Mouse (Mus musculus) cerebellum, postnatal 36 days (tissue): Measurements from ENCODE around the gene Dcxr.
"Not testable (repeated sequence)": the region's sequence is repeated elsewhere in the genome, so short reads cannot be mapped to it uniquely, and the experiment has no call there.

Source experiments
- DNase-seq, 2 experiments: peaks; one replicate each; pipeline ENCODE4 v3.0.0; 2021 to 2022; ENCODE audit warnings: mixed read lengths in 2 of 2

Dcxr gene

DNA sequence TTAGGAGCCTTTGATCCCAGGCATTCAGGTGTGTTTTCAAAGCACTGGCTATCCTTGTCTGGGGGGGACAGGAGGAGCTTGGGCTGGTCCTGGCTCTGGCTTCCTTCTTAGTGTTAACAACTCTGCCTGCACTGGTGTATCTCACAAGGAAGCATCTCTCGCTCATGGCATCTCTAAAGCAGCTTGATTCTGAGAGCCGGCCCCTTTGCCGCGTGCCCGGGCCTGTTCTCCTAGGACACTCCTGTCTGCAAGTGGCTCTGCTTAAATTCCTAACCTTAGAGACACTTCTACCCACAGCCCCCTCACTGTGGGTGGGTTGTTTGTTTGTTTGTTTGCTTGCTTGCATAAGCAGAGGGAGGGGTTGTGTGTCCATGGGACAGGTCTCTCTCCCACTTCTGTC is 19.1 kb downstream of the Dcxr start:
- DNase-seq = no peak

DNA sequence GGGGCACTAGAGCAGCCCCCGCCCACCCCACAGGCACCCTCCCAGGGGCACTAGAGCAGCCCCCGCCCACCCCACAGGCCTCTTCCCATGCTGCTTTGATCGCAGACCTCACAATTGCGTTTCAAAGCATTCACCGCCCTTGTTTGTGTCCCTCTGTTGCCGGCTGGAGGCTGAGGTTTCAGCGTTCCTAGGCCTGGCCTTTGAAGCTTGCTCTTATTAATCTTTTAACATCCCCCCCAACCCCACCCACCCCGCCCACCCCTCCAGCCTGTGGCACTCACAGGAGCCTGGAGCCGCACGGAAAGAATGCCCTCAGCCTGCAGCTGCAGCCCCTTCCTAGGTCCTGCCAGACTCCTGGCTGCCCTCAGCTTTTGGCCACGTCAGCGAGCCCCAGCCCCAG is 19.9 kb downstream of the Dcxr start:
- DNase-seq = no peak

DNA sequence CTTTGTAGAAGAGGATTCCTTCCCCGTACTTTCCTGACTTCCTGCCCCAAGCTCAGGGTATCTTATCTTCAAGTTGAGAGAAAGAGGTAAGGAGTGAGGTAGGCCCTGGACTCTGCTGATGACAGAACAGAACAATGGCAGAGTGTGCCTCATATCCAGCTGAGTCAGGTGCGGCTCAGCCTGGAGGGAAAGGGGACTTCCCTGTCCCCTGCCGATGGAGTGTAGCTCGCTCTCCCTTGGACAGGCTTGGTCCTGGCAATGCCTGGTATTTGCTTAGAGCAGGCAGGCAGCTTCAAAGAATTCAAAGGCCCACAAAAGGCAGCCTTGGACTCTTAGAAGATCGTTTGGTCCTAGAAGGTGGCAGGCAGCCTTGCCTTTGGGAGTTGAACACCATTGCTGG is 21.0 kb downstream of the Dcxr start:
- DNase-seq = no peak

DNA sequence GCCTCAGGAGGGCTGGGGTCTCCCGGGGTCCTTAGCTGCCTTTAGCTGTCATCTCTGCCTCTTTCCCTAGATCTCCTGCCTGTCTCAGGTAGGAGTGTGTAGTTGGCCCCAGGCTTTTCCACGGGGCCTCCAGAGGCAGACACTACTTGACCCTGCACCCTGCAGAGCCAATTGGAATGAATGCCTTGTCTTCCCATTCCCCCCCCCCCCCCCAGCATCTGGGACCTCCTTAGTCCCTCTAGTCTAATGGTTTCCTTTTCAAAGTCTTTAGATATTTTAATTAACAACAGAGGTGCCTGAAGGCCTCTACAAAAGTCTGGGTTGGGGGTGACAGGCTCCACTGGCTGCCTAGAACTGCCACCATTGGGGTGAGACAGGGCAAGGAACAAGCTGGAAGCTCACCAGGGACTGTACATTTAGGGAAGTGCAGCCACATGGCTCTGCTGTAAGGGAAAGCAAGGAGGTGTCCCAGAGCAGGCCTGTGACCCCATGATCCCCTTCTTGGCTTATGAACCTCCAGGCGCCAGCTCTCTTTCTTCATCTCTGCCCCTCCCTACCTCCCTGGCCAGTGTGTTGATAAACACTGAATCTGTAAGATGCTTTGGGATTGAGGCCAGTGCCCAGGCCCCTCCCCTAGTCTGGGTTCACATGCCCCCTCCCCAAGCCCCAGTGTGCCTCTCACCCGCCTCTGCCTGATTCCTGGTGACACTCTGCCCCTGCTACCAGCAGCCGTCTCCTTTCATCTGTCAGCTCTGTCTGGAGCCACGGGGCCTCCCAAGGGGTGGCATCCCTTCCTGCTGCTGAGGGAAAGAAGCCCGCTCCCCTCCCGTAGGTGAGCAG is 22.4 kb downstream of the Dcxr start:
- no peak for DNase-seq

DNA sequence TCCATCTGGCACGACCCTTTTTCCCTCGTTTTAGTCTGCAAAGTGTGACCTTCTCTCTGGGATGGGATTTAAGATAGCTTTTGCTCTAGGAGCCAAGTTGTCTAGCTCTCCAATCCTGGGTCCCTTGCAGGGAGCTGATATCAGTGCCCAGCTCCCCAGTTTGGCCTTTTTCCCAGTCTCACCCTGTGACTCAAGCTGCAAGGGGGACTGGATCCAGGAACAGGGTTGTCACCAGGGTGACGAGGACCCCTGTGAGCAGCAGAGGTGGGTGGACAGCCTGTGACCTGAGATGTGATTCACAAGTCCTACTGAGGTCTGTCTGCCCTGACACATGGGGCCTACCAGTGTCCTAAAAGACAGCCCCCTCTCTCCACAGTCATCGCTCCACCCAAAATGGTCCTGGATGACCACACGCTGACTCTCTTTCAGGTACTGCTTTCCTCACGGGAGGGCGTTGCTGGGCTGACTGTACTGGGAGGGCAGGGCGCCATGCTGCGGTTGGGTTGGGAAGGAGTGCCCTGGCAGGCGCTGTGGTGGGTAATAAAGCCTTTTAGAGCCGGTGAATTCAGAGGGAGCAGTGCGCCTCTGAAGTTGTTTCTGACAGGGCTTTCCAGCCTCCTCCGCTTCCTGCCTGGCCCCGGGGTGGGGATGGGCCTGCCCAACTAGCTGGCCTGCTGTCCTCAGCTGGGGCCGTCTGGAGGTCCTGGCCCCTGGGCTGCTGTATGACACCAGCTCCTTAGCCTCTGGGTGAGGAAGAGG is 23.2 kb downstream of the Dcxr start:
- no peak for DNase-seq

DNA sequence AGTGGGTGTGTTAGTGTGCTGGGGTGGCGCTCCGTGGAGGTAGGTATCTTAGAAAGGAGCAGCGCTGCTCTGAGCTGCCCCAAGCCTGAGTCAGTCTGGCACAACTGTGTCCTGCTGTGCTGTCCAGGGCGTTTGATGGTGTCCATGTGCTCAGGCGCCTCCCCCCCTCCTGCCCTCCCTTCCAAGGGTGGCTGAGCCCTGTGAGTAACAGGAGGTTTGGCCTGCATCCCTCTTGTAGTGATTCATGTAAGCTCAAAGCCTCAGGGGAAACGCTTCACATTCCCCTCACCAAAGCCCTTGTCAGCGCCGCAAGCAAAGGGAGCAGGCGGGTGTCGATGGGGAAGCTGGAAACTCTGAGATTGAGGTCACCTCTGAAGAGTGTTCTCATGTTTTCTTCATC is 29.3 kb downstream of the Dcxr start:
- no peak for DNase-seq

DNA sequence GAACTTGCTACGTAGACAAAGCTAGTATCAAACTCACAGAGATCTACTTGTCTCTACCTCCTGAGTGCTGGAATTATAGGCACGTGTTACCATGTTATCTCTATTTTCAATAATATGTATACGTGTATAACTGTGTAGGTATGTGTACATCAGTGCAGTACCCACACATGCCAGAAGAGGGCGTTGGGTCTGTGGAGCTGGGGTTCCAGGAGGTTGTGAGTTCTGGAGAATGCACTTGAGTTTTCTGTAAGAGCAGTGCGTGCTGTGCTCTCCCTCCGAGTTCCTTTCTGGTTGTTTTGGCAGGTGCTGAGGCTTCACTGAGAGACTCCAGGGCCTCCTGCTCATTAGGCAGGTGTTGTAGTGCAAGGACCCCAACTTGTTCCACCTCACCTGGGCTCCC is 30.5 kb downstream of the Dcxr start:
- DNase-seq = no peak

DNA sequence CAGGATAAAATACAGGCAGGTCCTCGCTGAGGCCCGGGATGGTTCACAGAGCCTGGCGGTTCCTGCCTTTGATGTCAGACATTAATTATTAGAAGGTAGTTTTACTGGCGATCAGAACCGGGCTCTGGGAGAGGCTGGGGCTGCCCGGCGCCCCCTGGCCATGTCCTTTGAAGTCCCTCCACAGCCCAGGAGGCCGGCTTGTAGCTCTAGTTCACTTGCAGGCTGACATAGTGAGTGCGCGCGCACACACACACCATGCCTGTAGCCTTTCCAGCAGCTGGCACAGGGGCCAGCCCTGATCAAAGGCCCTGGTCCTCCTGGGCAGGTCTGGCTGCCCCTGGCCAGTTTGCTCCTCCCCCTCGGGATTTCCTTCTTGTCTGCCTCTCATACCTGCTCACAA is 31.4 kb downstream of the Dcxr start:
- DNase-seq = no peak

DNA sequence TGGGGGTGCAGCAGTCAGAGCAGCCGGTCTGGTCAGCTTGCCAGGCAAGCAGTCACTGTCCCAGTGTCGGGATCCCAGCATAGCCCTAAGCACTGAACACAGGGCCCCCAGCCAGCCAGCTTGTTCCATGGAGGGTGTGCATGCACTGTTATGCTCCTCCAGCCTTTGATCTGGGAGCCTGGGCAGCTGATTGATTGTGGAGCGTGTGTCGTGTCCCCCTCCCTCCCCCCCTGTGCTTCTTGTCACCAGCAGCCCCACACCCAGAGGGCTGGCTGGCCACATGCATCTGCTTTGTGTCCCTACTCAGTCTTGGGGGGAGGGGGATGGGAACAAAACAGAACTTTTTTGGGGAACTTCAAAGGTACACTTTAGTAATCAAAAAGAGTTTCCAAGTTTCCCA is 31.9 kb downstream of the Dcxr start:
- no peak for DNase-seq

DNA sequence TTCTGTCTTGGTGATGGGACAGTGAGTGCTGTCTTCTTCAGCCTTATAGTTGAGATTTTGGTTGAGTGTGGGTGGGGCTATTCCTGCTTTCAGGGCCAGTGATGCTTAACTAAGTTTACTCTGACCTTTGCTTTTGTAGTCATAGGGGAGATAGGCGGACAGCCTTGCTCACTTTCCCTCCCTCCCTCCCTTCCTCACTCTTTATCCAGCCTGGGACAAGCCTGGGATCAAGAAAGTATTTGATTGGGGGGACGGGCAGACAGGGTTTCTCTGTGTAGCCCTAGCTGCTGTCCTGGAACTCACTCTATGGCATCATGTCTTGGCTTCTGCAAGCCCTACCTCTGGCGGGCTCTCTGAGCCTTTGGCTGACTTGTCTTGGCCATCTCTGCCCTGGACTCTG is 33.6 kb downstream of the Dcxr start:
- no peak for DNase-seq

DNA sequence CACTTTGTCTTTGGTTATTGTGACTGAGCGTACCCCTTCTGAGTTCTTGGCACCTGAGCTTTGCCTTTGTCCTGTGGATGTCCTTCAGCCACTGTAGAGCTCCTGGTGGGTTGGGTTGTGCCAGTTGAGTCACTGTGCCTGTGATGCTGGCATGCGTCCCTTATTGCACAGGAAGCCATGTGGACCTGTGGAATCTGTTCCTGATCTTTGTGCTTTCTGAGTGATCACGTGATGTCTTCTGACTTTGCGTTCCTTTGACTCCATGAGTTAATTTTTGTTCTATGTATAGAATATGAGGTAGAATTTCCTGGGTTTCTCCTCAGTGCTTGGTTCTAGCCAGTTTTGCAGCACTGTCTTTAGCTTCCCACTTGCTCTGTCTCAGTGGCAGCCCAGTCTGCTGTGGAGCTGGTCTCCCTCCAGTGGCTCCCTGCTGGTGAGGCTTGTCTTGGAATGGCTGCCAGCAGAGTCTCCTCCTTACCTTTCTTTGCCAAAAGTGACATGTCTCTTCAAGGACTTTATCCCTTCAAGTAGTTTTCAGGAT is 34.5 kb downstream of the Dcxr start:
- no peak for DNase-seq

DNA sequence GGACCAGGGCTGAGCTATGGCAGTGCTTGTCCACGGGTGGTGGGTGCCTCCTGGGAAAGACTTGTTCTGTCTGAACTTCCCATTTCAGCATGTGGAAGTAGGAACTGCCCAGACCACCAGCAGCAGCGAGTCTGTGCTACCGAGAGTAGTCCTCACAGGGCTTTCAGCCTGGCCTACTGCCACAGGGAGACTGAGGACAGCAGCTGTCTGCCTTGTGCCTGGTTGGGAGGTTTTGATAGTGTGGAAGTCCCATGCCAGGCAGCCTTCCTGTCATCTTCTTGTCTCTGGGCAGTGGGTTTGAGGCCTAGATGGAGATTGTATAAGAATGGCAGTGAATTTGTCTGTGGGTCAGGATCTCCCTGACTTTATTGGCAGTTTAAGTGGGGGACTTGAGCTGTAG is 37.7 kb downstream of the Dcxr start:
- DNase-seq = no peak

DNA sequence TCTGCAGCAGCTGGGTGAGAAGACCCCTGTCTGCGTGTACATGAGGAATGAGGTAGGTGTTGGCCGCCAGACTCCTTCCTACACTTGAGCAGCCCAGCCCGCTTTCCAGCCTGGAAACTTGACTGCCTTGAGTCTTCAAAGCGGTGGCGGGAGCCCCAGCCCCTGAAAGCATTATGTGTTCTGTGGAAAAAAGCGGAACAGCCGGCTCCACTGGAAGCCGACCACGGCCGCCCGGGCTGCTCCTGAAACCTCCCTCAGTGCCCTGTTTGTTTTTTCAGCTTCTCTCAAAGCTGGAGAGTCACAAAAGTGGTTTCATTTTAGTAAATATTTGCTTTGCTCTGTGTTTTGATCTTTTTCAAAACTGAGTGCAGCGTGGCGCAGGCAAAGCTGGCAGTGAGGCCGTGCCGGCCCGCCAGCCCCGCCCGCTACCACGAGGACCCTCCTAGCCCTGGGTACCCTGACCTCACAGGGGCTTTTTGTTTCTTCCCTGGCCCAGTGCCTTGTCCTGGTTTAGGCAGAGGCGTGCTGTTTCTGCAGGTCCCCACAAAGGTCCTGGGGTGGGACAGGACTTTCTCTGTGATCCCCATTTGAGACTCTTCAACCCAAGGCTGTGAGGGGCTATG is 40.3 kb downstream of the Dcxr start:
- no peak for DNase-seq

DNA sequence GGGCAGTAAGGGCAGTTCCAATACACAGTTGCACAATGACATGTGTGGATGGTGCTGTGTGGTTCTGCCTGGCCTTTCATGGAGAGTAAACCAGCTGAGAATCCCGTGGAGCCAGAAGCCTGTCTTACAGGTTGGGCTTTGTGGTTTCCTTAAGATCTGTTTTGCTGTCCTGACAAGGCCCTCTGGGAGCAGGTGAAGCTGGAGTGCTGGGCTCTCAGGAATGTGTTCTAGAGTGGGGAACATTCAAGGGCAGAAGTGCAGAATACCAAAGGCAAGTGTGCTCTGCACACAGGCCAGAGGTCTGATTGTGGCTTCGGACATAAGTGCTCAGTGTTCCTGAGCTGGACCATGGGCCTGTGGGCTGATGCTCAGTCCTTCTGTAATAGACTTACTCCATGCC is 42.4 kb downstream of the Dcxr start:
- no peak for DNase-seq

DNA sequence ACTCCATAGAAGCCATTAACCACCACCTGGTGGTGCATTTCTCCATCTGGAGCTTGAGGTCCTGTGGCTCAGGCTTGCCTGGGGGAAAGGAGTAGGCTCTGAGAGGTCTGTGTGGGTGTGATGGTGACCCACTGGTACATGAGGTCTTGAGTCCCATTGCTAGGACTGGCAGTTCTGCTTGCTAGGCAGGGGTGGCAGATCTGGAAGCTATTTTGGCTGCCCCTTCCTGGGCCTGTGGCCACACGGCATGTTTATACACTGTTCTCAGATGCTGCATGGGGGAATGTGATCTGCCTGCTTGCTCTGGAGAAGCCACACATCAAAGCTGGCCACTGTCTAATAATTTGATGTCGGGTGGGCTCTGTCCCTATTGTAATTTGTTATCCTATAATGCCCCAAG is 43.0 kb downstream of the Dcxr start:
- DNase-seq = no peak

DNA sequence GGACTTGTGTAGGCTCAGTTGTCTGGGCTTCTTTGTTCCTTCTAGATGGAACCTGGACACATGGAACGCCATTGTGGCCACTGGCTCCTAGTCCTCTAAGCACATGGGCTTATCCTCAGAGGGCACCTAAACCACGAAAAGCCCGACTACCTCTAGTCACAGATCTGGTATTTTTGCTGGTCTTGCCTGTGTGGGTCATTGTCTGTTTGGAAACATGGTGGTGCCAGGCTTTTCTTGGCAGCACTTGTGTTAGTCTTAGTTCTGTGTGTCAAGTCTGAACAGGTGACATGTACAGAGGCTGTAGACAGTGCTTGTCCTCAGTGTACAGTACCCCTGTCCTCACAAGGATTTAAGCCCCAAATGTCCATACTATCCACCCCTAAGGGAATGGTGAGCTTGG is 43.5 kb downstream of the Dcxr start:
- no peak for DNase-seq

DNA sequence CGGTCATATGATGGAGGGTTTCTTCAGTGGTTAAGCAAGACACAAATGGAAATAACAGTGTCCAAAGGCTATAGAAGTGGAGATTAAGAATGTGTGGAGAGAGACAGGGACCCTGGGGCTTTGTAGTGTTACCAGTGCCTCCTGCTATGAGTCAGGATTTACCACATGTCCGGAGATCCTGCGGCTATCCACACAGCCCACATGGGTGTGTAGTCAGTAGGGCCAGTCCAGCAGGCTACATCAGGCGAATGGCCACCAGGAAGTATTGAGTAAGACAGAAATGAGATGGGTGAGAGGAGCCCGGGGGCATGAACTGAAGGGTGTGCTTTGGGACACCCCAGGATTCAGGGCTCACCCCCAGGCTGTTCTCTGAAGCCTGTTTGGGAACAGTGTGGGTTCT is 44.4 kb downstream of the Dcxr start:
- DNase-seq = no peak

DNA sequence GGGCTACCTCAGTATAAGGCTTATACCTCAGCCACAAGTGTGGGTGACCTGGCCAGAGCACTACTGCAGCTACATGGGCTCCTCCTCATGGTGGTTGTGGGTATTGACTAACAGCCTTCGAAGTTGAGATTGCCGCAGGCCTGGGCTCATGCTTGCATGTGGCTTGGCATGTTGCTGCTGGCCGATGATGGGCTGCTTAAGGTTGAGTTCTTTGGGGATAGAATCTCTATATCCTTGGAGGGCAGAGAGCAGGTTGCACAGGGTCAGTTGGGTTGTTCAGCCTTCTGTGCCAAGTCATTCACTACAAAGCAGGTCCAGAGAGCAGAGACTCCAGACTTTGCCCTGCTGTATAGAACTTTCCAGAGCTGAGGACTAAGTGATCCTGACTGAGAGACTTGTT is 47.2 kb downstream of the Dcxr start:
- DNase-seq = no peak

DNA sequence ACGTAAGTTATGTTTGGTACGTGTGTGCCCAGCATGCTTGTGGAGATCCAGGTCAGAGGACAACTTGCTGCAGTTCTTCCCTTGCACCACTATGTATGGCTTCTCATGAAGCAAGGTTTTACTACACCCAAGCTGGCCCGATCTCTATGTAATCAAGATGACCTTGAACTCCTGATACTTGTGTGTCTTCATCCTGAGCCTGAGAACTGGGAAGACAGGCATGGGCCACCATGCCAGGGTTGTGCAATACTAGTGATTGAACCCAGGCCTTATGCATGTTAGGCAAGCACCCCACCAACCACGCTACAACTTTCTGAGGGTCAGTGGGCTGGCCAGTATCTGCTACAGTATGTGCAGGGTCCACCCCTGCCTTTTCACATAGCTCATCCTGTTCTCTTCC is 50.1 kb downstream of the Dcxr start:
- DNase-seq = no peak

DNA sequence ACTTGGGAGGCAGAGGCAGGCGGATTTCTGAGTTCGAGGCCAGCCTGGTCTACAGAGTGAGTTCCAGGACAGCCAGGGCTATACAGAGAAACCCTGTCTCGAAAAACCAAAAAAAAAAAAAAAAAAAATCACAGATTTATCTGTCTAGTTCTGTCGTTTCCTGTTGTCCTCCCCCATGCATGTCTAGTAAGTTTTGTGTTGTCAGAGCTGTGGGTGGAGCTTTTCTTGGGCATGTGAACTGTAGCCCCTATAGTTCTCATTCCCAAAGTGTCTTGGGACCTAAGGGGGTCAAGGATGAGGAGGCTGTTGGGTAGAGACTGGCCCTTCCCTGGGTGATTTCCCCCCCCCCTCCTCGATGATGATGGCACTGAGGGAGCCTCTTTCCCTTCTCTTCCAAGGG is 51.2 kb downstream of the Dcxr start:
- DNase-seq = not testable (repeated sequence)
